10 mouse cellular contexts compared by ENCODE assay signal in the genomic region with DNA sequence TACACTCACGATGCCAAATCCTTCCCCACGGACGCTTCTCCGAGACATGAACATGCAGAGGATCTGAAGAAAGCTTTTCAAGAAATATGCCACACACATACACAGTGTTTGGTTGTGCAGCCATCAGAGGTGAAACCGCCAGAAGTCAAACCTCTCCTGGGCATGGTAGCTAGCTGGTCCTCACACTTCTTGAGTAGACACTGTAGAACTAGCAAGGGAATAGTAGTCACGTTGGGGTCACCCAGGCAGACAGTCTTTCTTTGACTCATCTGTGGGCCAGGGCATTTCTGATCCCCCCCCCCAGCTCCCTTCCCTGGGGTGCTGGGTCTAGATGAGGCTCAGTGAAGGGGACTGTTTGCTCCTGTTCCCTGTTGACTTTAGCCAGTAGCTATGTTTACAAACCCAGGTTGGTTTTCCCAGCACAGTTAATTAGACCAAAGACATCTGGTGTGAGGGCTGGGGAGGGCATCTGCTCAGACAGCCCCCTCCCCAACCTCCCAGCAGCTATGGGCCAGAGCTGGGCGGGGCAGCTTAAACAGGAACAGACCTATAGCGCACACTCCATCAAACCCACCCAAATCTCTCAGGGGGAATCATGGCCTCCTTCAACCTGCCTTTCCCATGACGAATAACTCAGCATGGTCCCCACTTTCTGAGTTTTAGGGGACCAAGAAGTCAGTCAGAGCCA. TPM values are rescaled to one million over a fixed set of nuclear protein-coding genes. Genes with fewer than 3 reads are reported as not detected.
DNase-seq lines count a peak whose midpoint lies in the region; ATAC-seq lines count a peak whose summit lies in the region.
"Had no signal": no experiment of that assay in that cellular context is flagged by ENCODE, and none has a peak within 500 bp of the region (broad histone marks: within the 10 kb centered on the region; RNA-seq: fewer than 3 reads in every experiment).

No protein-coding gene starts in this region.

- no peaks in the 10 kb centered on the region for H3K9me3 ChIP-seq in kidney, embryonic 14.5 days (ENCODE audit: control insufficient read depth, low read length)
- no peaks in the 10 kb centered on the region for H3K9me3 ChIP-seq in embryonic facial prominence, embryonic 12.5 days
- no peaks in the 10 kb centered on the region for H3K9me3 ChIP-seq in hindbrain, embryonic 16.5 days (ENCODE audit: control insufficient read depth, low read length)
- no peaks in the 10 kb centered on the region for H3K9me3 ChIP-seq in midbrain, embryonic 14.5 days (ENCODE audit: control insufficient read depth, low read length)

- WGBS in kidney, embryonic 14.5 days: 54% methylated on average over 9 of the region's 9 CpGs
- 36% methylated on average over 9 of the region's 9 CpGs for WGBS in embryonic facial prominence, embryonic 12.5 days
- WGBS in hindbrain, embryonic 16.5 days: 51% methylated on average over 9 of the region's 9 CpGs
- 39% methylated on average over 9 of the region's 9 CpGs for WGBS in midbrain, embryonic 14.5 days

- peaks cover 35% of the 10 kb centered on the region for H3K4me1 ChIP-seq in kidney, embryonic 14.5 days (ENCODE audit: control insufficient read depth, insufficient read depth, low read length)
- peaks cover 33% of the 10 kb centered on the region for H3K4me1 ChIP-seq in embryonic facial prominence, embryonic 12.5 days
- peaks cover 34% of the 10 kb centered on the region for H3K4me1 ChIP-seq in hindbrain, embryonic 16.5 days (ENCODE audit: control insufficient read depth, insufficient read depth, low read depth, low read length)
- peaks cover 31% of the 10 kb centered on the region for H3K4me1 ChIP-seq in midbrain, embryonic 14.5 days (ENCODE audit: control insufficient read depth, insufficient read depth, low read length)

- H3K36me3 ChIP-seq in kidney, embryonic 14.5 days (ENCODE audit: control insufficient read depth, insufficient read depth, low read length): no peaks in the 10 kb centered on the region
- 0 out of 2 replicates have a peak, but pooled peaks cover 5% of the 10 kb centered on the region for H3K36me3 ChIP-seq in embryonic facial prominence, embryonic 12.5 days
- H3K36me3 ChIP-seq in hindbrain, embryonic 16.5 days (ENCODE audit: control insufficient read depth, insufficient read depth, low read length): no peaks in the 10 kb centered on the region
- H3K36me3 ChIP-seq in midbrain, embryonic 14.5 days (ENCODE audit: control insufficient read depth, insufficient read depth, low read length): no peaks in the 10 kb centered on the region

- peak overlapping the region; percentile 75 for H3K4me3 ChIP-seq in kidney, embryonic 14.5 days (ENCODE audit: low read length)
- H3K4me3 ChIP-seq in embryonic facial prominence, embryonic 12.5 days: peak overlapping the region; percentile 80
- H3K4me3 ChIP-seq in hindbrain, embryonic 16.5 days (ENCODE audit: low read length): no peak overlapping the region
- no peak overlapping the region for H3K4me3 ChIP-seq in midbrain, embryonic 14.5 days (replicated peaks; ENCODE audit: low read depth, low read length)

- peak overlapping the region; percentile 94 for H3K4me2 ChIP-seq in kidney, embryonic 14.5 days (replicated peaks; ENCODE audit: low read depth, low read length)
- H3K4me2 ChIP-seq in embryonic facial prominence, embryonic 12.5 days (replicated peaks): peak overlapping the region; percentile 88
- peak overlapping the region; percentile 94; the same call in 1 of the 2 replicates for H3K4me2 ChIP-seq in hindbrain, embryonic 16.5 days (ENCODE audit: low read length)
- peak overlapping the region; percentile 95; the same call in 1 of the 2 replicates for H3K4me2 ChIP-seq in midbrain, embryonic 14.5 days (ENCODE audit: low read length)

- H3K27ac ChIP-seq in kidney, embryonic 14.5 days (ENCODE audit: low read depth, low read length): peak overlapping the region; percentile 93
- peak overlapping the region; percentile 83 for H3K27ac ChIP-seq in embryonic facial prominence, embryonic 12.5 days
- no peak overlapping the region for H3K27ac ChIP-seq in hindbrain, embryonic 16.5 days (ENCODE audit: low read depth, low read length)
- no peak overlapping the region for H3K27ac ChIP-seq in midbrain, embryonic 14.5 days (replicated peaks; ENCODE audit: low read depth, low read length)

- no peak for DNase-seq in kidney, adult 9 months
- no peak for DNase-seq in midbrain, embryonic 14.5 days
- DNase-seq in layer of hippocampus, postnatal 36 days: no peak
- DNase-seq: cerebellum, adult 11 months had no signal

- peak overlapping the region; percentile 99; the same call in 1 of the 2 replicates for H3K9ac ChIP-seq in kidney, embryonic 14.5 days (ENCODE audit: low read depth, low read length)
- H3K9ac ChIP-seq in embryonic facial prominence, embryonic 12.5 days: 0 out of 2 replicates have a peak overlapping the region, but pooled peaks have one; percentile 11
- no peak overlapping the region for H3K9ac ChIP-seq in hindbrain, embryonic 16.5 days (ENCODE audit: low read depth, low read length)
- no peak overlapping the region for H3K9ac ChIP-seq in midbrain, embryonic 14.5 days (replicated peaks; ENCODE audit: low read length)

- ATAC-seq in kidney, embryonic 14.5 days (ENCODE audit: low FRiP score, low TSS enrichment): no peak
- no peak for ATAC-seq in embryonic facial prominence, embryonic 12.5 days (ENCODE audit: insufficient number of reproducible peaks, insufficient read depth, low FRiP score, low TSS enrichment)
- no peak for ATAC-seq in hindbrain, embryonic 16.5 days
- ATAC-seq in midbrain, embryonic 14.5 days (ENCODE audit: low FRiP score, low TSS enrichment): no peak
- no peak for ATAC-seq in granulocyte monocyte progenitor cell, adult 5-6 weeks (replicated peaks; ENCODE audit: poor library complexity, severe bottlenecking)
- ATAC-seq in erythroid progenitor cell, adult 5-6 weeks (replicated peaks; ENCODE audit: low FRiP score, poor library complexity, severe bottlenecking): no peak

- H3K27me3 ChIP-seq in kidney, embryonic 14.5 days (ENCODE audit: control insufficient read depth, insufficient read depth, low read length): no peaks in the 10 kb centered on the region
- H3K27me3 ChIP-seq in embryonic facial prominence, embryonic 12.5 days: peaks cover 8% of the 10 kb centered on the region; the same call in 1 of the 2 replicates
- no peaks in the 10 kb centered on the region for H3K27me3 ChIP-seq in hindbrain, embryonic 16.5 days (replicated peaks; ENCODE audit: control insufficient read depth, insufficient read depth, low read length)
- H3K27me3 ChIP-seq in midbrain, embryonic 14.5 days (ENCODE audit: control insufficient read depth, insufficient read depth, low read length): peaks cover 58% of the 10 kb centered on the region

RNA-seq across cellular contexts. Expression of gene Pkdcc, which starts 1.7 kb away (rescaled TPM):
- 48.7 and 82.9 TPM in 2 replicates for polyA plus RNA-seq in kidney, embryonic 14.5 days (2014; fragmentation: Nextera tagmentation; extraction: Ambion mirVana)
- 27.3 and 32.6 TPM in 2 replicates for polyA plus RNA-seq in embryonic facial prominence, embryonic 12.5 days (2016; fragmentation: Nextera tagmentation; extraction: Ambion mirVana)
- 5.0 and 5.1 TPM in 2 replicates for polyA plus RNA-seq in hindbrain, embryonic 16.5 days (2015; fragmentation: Nextera tagmentation; extraction: Ambion mirVana)
- polyA plus RNA-seq in midbrain, embryonic 14.5 days (2014; fragmentation: Nextera tagmentation; extraction: Ambion mirVana): 5.1 and 7.2 TPM in 2 replicates
- 10 to 100 TPM; 16.4 to 18.9 TPM for total RNA-seq in layer of hippocampus, postnatal 36 days (2021)
- total RNA-seq in granulocyte monocyte progenitor cell, adult 5-6 weeks (2014; fragmentation: Nextera tagmentation): 0.34 TPM in 1 of 2 replicates, not detected in the other
- 1.8 TPM in 1 of 2 replicates, not detected in the other for total RNA-seq in granulocyte monocyte progenitor cell, adult 5-6 weeks (2017)
- total RNA-seq in erythroid progenitor cell, adult 5-6 weeks (2015; ENCODE audit: low replicate concordance): not detected in 2 replicates
- total RNA-seq in erythroid progenitor cell, adult 5-6 weeks (2017; ENCODE audit: low replicate concordance): 0.68 and 1.4 TPM in 2 replicates
- total RNA-seq: MEL had no signal

Comparison
In these comparisons a context has a peak if more than half of its experiments do, and no peak if none do; other contexts are left out.
1. H3K27ac ChIP-seq: peak in kidney, embryonic 14.5 days (single experiment) and embryonic facial prominence, embryonic 12.5 days (single experiment); none in hindbrain, embryonic 16.5 days (single experiment) and midbrain, embryonic 14.5 days (single experiment).
2. H3K4me3 ChIP-seq: peak in kidney, embryonic 14.5 days (single experiment) and embryonic facial prominence, embryonic 12.5 days (single experiment); none in hindbrain, embryonic 16.5 days (single experiment) and midbrain, embryonic 14.5 days (single experiment).
3. H3K9ac ChIP-seq: peak in kidney, embryonic 14.5 days (single experiment) and embryonic facial prominence, embryonic 12.5 days (single experiment); none in hindbrain, embryonic 16.5 days (single experiment) and midbrain, embryonic 14.5 days (single experiment).
4. Peak in every context shown above with its lines, with median percentiles within 50 percentile points of each other: H3K4me2 ChIP-seq.